Mouse (Mus musculus): ENCODE measurements around the gene Cdk10. TPM values are rescaled to one million over a fixed set of nuclear protein-coding genes. Genes with fewer than 3 reads are reported as not detected.
A peak's percentile ranks its signal among the peaks of the same experiment; 100 is the strongest.

Cdk10 gene
- polyA plus RNA-seq (2014; fragmentation: Nextera tagmentation; extraction: Ambion mirVana) = 43.6 and 45.2 TPM in 2 replicates

DNA sequence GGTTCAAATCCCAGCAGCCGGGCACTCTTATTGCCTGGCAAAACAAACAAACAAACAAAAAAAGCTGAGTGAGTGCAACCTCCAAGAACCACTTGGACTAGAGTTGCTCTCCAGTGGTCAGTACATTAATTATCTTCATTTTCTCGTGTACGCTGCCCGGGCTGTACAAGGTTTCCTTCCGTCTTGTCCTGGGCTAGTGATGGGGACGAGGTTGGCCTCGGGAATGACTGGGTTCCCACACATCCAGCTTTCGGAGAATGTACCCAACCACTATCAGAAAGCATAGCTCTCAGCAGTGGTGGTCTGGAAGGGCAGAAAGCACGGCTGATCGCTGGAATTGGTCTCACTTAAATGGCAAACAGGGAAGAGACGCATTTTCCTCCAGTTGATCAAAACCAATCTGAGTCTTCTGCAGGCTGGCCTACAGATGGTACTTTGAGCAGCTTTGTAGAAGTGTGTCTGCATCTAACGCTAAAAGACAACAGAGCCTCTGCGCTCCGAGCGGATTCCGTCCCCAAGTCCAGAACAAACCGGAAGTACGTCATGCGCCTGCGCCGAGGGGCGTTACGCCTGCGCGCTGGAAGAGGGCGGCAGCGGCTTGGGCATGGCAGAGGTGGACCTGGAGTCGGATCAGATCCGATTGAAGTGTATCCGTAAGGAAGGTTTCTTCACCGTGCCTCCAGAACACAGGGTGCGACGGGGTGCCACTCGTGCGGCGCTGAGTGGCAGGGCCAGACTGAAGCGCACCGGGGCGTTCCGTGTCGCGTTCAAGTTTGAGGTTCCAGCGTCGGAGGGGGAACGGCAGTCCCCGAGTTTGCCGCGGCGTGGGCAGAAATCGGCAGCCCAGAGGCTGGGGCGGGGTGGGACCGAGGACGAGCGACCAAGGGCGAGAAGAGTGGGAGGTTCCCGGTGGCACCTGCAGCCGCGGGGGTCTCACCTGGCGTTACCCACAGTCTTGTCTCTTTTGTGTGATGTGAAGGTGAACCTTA is at the start of gene Cdk10:
TSS of gene Cdk10 (plus strand) at position 565 of the 989 bp plus-strand sequence.
- H3K4me1 ChIP-seq (ENCODE audit: control insufficient read depth, insufficient read depth, low read length) = peaks cover 14% of the 10 kb centered on the region
- no peaks in the 10 kb centered on the region for H3K9me3 ChIP-seq (ENCODE audit: control insufficient read depth, low read length)
- peak within 1 kb of the TSS; percentile 84 for H3K4me2 ChIP-seq (ENCODE audit: low read depth, low read length)
- peaks cover 3% of the 10 kb centered on the region; the same call in 1 of the 2 replicates for H3K36me3 ChIP-seq (ENCODE audit: control insufficient read depth, insufficient read depth, low read length)
- peak within 1 kb of the TSS; percentile 79 for H3K9ac ChIP-seq (replicated peaks; ENCODE audit: low read depth, low read length)
- H3K27ac ChIP-seq (ENCODE audit: low read depth, low read length) = peak within 1 kb of the TSS; percentile 80
- peak; percentile 89 for ATAC-seq (ENCODE audit: low read depth)
- 3% methylated on average over 59 of the region's 59 CpGs for WGBS
- H3K27me3 ChIP-seq (ENCODE audit: control insufficient read depth, insufficient read depth, low read length) = no peaks in the 10 kb centered on the region
- peak within 1 kb of the TSS; percentile 73 for H3K4me3 ChIP-seq (ENCODE audit: low read depth, low read length)

DNA sequence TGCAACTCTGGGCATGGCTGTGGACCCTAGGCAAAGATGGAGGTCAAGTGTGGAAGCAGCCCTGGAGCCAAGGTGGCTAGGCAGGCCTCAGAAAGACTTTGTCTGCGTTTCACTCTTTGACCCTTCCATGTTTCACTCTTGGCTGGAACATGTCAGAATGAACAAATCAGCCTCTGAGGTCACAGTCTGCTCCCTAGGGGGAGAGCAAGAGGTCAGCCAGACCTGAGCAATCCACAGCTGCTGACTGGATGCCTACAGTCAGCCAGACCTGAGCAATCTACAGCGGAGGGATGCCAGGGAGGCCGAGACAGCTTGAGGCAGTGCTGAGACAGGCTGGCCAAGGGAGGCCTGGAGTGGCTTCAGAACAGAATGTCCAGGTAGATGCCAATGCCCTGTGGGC is 43.3 kb upstream of the Cdk10 start:
- Histone ChIP-seq H3K4me1 (ENCODE audit: control insufficient read depth, insufficient read depth, low read length) (no peaks in the 10 kb centered on the region), H3K27me3 (ENCODE audit: control insufficient read depth, insufficient read depth, low read length) (no peaks in the 10 kb centered on the region), H3K9me3 (ENCODE audit: control insufficient read depth, low read length) (no peaks in the 10 kb centered on the region), H3K4me3 (ENCODE audit: low read depth, low read length) (no peak overlapping the region), H3K27ac (ENCODE audit: low read depth, low read length) (no peak overlapping the region), H3K9ac (replicated peaks; ENCODE audit: low read depth, low read length) (no peak overlapping the region), H3K36me3 (ENCODE audit: control insufficient read depth, insufficient read depth, low read length) (no peaks in the 10 kb centered on the region), H3K4me2 (ENCODE audit: low read depth, low read length) (no peak overlapping the region)
- no peak for ATAC-seq (ENCODE audit: low read depth)
- 83% methylated on average over 3 of the region's 3 CpGs for WGBS

DNA sequence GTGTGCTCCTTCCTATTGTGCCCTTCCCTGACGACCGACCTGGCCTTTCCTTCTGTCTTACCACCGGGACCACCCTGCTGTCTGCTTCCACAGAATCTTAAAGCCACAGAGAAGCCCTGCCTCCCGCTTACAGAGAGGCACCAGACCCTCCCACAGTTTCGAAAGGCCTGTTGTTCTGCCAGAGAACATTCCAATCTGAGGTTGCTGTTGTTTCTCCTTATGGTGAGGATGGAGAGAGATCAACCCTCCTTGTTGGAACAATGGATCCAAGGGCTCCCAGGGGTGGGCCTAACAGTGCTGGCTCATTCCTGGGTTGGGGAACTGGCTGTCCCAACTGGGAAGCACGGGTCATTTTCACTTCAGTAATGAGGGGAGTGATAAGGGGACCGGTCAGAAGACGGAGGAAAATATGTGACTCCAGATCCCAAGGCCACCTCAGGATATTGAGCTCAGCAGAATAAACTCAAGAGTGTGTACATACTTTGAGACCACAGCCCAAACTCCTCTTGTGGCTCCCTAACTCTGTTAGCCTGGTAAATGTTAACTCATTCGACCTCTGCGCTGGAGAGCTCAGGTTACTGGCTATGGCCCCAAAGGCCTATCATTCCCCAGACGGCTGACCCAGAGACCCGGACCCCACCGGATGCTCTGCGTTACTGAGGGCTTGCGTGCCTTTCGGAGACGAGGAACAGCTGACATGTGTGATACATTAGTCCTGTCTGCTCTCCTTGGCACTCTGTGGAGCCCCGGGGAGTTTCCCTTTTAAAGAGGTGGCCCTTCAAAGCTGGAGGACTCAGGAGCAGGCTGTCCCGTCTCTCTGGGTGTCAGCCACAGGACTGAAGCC is 38.9 kb upstream of the Cdk10 start, which contains the start of gene Dpep1:
TSS of gene Dpep1 (plus strand) at position 677 of the 844 bp plus-strand sequence.
- 53% methylated on average over 19 of the region's 19 CpGs for WGBS
- no peak for ATAC-seq (ENCODE audit: low read depth)
- no peaks in the 10 kb centered on the region for H3K27me3 ChIP-seq (ENCODE audit: control insufficient read depth, insufficient read depth, low read length)
- H3K9ac ChIP-seq (replicated peaks; ENCODE audit: low read depth, low read length) = no peak within 1 kb of the TSS
- no peaks in the 10 kb centered on the region for H3K36me3 ChIP-seq (ENCODE audit: control insufficient read depth, insufficient read depth, low read length)
- H3K4me3 ChIP-seq (ENCODE audit: low read depth, low read length) = no peak within 1 kb of the TSS
- H3K9me3 ChIP-seq (ENCODE audit: control insufficient read depth, low read length) = no peaks in the 10 kb centered on the region
- no peak within 1 kb of the TSS for H3K27ac ChIP-seq (ENCODE audit: low read depth, low read length)
- H3K4me1 ChIP-seq (ENCODE audit: control insufficient read depth, insufficient read depth, low read length) = no peaks in the 10 kb centered on the region; the same call in 1 of the 2 replicates
- no peak within 1 kb of the TSS for H3K4me2 ChIP-seq (ENCODE audit: low read depth, low read length)

DNA sequence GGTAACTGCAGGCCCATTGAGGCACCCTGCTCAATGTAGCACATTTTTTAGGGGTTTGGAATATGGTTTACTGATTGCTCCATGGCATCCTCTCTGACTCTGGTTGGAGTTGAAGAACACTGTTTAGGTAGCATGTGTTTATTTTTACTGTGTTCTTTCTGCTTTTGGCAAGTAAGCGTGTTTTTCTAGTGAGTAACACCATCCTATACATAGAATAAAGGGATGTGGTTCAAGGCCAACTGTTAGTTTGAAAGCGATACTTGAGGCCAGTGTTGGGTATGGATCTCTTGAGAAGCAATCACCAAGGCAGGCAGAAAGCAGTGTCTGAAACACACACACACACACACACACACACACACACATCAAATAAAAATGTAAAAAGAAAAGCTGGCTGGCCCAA is 36.6 kb upstream of the Cdk10 start:
- 93% methylated on average over 2 of the region's 2 CpGs for whole genome bisulfite sequencing
- no peak for ATAC-seq (ENCODE audit: low read depth)

DNA sequence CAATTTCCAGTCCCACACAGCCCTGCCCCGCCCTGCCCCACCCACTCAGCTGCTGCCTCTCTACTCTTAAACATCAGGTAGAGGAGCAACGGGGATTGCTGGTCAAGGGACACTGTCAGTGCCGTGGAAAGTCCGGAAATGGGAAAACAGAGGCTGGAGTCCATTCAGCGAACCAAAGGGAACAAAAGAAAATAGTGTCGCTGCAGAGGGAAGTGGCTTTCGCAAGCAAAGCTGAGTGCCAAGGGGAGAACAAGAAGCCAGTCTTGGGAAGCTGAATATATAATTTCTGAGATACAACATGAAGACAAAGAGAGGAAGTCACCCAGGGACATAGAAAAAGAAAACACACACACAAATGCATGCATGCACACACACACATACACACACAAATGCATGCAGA is 35.8 kb upstream of the Cdk10 start:
- Histone ChIP-seq H3K4me1 (ENCODE audit: control insufficient read depth, insufficient read depth, low read length) (no peaks in the 10 kb centered on the region; the same call in 1 of the 2 replicates), H3K27ac (ENCODE audit: low read depth, low read length) (no peak overlapping the region), H3K4me2 (ENCODE audit: low read depth, low read length) (no peak overlapping the region), H3K9me3 (ENCODE audit: control insufficient read depth, low read length) (no peaks in the 10 kb centered on the region), H3K36me3 (ENCODE audit: control insufficient read depth, insufficient read depth, low read length) (no peaks in the 10 kb centered on the region), H3K9ac (replicated peaks; ENCODE audit: low read depth, low read length) (no peak overlapping the region), H3K27me3 (ENCODE audit: control insufficient read depth, insufficient read depth, low read length) (no peaks in the 10 kb centered on the region), H3K4me3 (ENCODE audit: low read depth, low read length) (no peak overlapping the region)
- ATAC-seq (ENCODE audit: low read depth) = no peak
- 83% methylated on average over 7 of the region's 7 CpGs for WGBS

More for the DNA sequence above, 36.6 kb upstream of the Cdk10 start:
- Histone ChIP-seq H3K36me3 (ENCODE audit: control insufficient read depth, insufficient read depth, low read length) (no peaks in the 10 kb centered on the region), H3K9me3 (ENCODE audit: control insufficient read depth, low read length) (no peaks in the 10 kb centered on the region), H3K4me3 (ENCODE audit: low read depth, low read length) (no peak overlapping the region), H3K27me3 (ENCODE audit: control insufficient read depth, insufficient read depth, low read length) (no peaks in the 10 kb centered on the region), H3K4me1 (ENCODE audit: control insufficient read depth, insufficient read depth, low read length) (no peaks in the 10 kb centered on the region; the same call in 1 of the 2 replicates), H3K27ac (ENCODE audit: low read depth, low read length) (no peak overlapping the region), H3K4me2 (ENCODE audit: low read depth, low read length) (no peak overlapping the region), H3K9ac (replicated peaks; ENCODE audit: low read depth, low read length) (no peak overlapping the region)

DNA sequence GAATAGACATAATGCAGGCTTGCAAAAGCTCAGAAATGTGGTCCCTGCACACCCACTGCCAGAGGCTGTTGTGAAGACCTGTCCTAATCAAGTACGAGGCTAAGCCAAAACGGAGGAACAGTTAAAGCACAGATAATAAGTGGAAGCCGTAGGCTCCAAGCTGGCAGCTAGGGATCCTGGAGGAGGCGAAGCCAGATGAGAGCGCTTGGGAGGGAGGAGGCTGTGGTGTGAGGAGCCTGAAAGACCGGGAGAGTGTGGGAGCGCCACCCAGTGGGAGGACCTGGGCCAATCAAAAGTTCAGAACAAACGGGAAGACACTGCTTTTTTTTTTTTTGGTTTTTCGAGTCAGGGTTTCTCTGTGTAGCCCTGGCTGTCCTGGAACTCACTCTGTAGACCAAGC is 34.0 kb upstream of the Cdk10 start:
- Histone ChIP-seq H3K27ac (ENCODE audit: low read depth, low read length) (no peak overlapping the region), H3K9ac (replicated peaks; ENCODE audit: low read depth, low read length) (no peak overlapping the region), H3K27me3 (ENCODE audit: control insufficient read depth, insufficient read depth, low read length) (no peaks in the 10 kb centered on the region), H3K4me3 (ENCODE audit: low read depth, low read length) (no peak overlapping the region), H3K9me3 (ENCODE audit: control insufficient read depth, low read length) (no peaks in the 10 kb centered on the region), H3K36me3 (ENCODE audit: control insufficient read depth, insufficient read depth, low read length) (no peaks in the 10 kb centered on the region), H3K4me2 (ENCODE audit: low read depth, low read length) (no peak overlapping the region), H3K4me1 (ENCODE audit: control insufficient read depth, insufficient read depth, low read length) (no peaks in the 10 kb centered on the region; the same call in 1 of the 2 replicates)
- WGBS = 4% methylated on average over 9 of the region's 9 CpGs
- no peak for ATAC-seq (ENCODE audit: low read depth)

DNA sequence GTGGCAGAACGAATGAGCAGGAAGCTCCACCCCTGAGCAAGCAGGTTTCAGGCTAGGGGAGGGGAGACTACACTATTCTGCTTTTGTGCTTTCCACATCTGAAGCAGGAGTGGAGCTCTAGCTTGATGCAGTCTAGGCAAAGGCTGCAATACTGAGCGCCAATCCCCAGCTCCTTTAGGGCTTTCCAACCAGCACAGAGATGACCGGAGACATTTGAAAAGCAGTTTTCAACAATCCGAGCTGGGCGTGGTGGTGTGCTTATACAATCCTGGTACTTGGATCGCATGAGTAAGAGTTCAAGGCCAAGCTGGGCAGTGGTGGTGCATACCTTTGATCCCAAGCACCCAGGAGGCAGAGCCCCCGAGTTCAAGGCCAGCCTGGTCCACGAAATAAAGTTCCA is 32.7 kb upstream of the Cdk10 start:
- Histone ChIP-seq H3K27me3 (ENCODE audit: control insufficient read depth, insufficient read depth, low read length) (no peaks in the 10 kb centered on the region), H3K9ac (replicated peaks; ENCODE audit: low read depth, low read length) (no peak overlapping the region), H3K4me3 (ENCODE audit: low read depth, low read length) (no peak overlapping the region), H3K27ac (ENCODE audit: low read depth, low read length) (no peak overlapping the region), H3K36me3 (ENCODE audit: control insufficient read depth, insufficient read depth, low read length) (no peaks in the 10 kb centered on the region), H3K9me3 (ENCODE audit: control insufficient read depth, low read length) (no peaks in the 10 kb centered on the region), H3K4me1 (ENCODE audit: control insufficient read depth, insufficient read depth, low read length) (no peaks in the 10 kb centered on the region; the same call in 1 of the 2 replicates), H3K4me2 (ENCODE audit: low read depth, low read length) (no peak overlapping the region)
- WGBS = 57% methylated on average over 8 of the region's 8 CpGs
- no peak for ATAC-seq (ENCODE audit: low read depth)

DNA sequence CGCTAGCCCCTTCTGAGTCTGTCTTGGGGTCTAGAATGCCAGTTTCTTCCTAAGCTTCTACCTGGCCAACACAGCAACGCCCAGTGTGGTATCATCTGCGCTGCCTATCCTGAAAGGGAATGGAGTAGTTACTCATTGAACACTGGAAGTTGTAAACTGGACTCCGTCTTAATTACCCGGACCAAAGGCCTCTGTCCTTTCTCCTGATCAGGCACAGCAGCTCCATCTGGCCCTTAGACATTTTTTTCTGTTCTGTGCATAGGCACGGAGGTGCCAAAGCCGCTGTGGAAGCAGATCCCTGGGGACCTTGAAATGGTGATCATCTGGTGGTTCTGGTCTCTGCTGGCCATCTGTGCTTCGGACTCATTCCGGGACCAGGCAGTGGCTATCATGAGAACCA is 30.9 kb upstream of the Cdk10 start:
- ATAC-seq (ENCODE audit: low read depth) = no peak
- Histone ChIP-seq H3K4me2 (ENCODE audit: low read depth, low read length) (no peak overlapping the region), H3K27ac (ENCODE audit: low read depth, low read length) (no peak overlapping the region), H3K4me1 (ENCODE audit: control insufficient read depth, insufficient read depth, low read length) (no peaks in the 10 kb centered on the region; the same call in 1 of the 2 replicates), H3K9me3 (ENCODE audit: control insufficient read depth, low read length) (no peaks in the 10 kb centered on the region), H3K4me3 (ENCODE audit: low read depth, low read length) (no peak overlapping the region), H3K27me3 (ENCODE audit: control insufficient read depth, insufficient read depth, low read length) (no peaks in the 10 kb centered on the region), H3K36me3 (ENCODE audit: control insufficient read depth, insufficient read depth, low read length) (no peaks in the 10 kb centered on the region), H3K9ac (replicated peaks; ENCODE audit: low read depth, low read length) (no peak overlapping the region)
- WGBS = 72% methylated on average over 9 of the region's 9 CpGs

Measured in neural tube, embryonic 14.5 days (tissue).